Mouse (Mus musculus): ENCODE measurements around the gene Usp27x. TPM values are rescaled to one million over a fixed set of nuclear protein-coding genes. Genes with fewer than 3 reads are reported as not detected.

The Usp27x gene
- 0.20 and 0.34 TPM in 2 replicates for polyA plus RNA-seq (2015; fragmentation: Nextera tagmentation; extraction: Ambion mirVana)

GRCm38 (mm10) chrX:7375716-7376480 lies at the start of gene Usp27x:
Usp27x (minus strand) TSS chrX:7375830.
- Histone ChIP-seq H3K27ac (ENCODE audit: low read depth, low read length) (peak within 1 kb of the TSS; percentile 21; the same call in 1 of the 2 replicates), H3K4me2 (replicated peaks; ENCODE audit: low read depth) (peak within 1 kb of the TSS; percentile 81), H3K36me3 (ENCODE audit: control insufficient read depth, insufficient read depth) (no peaks in the 10 kb centered on the region), H3K4me1 (replicated peaks; ENCODE audit: control insufficient read depth, insufficient read depth, low read length) (no peaks in the 10 kb centered on the region), H3K4me3 (ENCODE audit: low read depth, low read length) (peak within 1 kb of the TSS; percentile 58), H3K9ac (ENCODE audit: low read depth, low read length) (peak within 1 kb of the TSS; percentile 46), H3K9me3 (ENCODE audit: control insufficient read depth) (no peaks in the 10 kb centered on the region), H3K27me3 (replicated peaks; ENCODE audit: control insufficient read depth, insufficient read depth, low read length) (no peaks in the 10 kb centered on the region)
- peak; percentile 60 for TF ChIP-seq CTCF (IDR thresholded peaks at IDR 0.05; ENCODE audit: low read depth)
- WGBS: 18% methylated on average over 44 of the region's 51 CpGs
- peak; percentile 88 for ATAC-seq

- ATAC-seq: peak; percentile 65
- Histone ChIP-seq H3K4me1 (replicated peaks; ENCODE audit: control insufficient read depth, insufficient read depth, low read length) (no peaks in the 10 kb centered on the region), H3K27me3 (replicated peaks; ENCODE audit: control insufficient read depth, insufficient read depth, low read length) (no peaks in the 10 kb centered on the region), H3K27ac (ENCODE audit: low read depth, low read length) (no peak overlapping the region), H3K9me3 (ENCODE audit: control insufficient read depth) (no peaks in the 10 kb centered on the region), H3K4me3 (ENCODE audit: low read depth, low read length) (peak overlapping the region; percentile 40), H3K36me3 (ENCODE audit: control insufficient read depth, insufficient read depth) (no peaks in the 10 kb centered on the region), H3K9ac (ENCODE audit: low read depth, low read length) (no peak overlapping the region), H3K4me2 (replicated peaks; ENCODE audit: low read depth) (peak overlapping the region; percentile 71)
- 21% methylated on average over 26 of the region's 26 CpGs for WGBS
- TF ChIP-seq CTCF (IDR thresholded peaks at IDR 0.05; ENCODE audit: low read depth): peak; percentile 83
Measured at GRCm38 (mm10) chrX:7422691-7423111, 47.1 kb upstream of the Usp27x start.

GRCm38 (mm10) chrX:7422166-7422565 lies 46.5 kb upstream of the Usp27x start:
- no peak for TF ChIP-seq CTCF (IDR thresholded peaks at IDR 0.05; ENCODE audit: low read depth)
- Histone ChIP-seq H3K4me2 (replicated peaks; ENCODE audit: low read depth) (peak overlapping the region; percentile 71), H3K36me3 (ENCODE audit: control insufficient read depth, insufficient read depth) (no peaks in the 10 kb centered on the region), H3K9me3 (ENCODE audit: control insufficient read depth) (no peaks in the 10 kb centered on the region), H3K27ac (ENCODE audit: low read depth, low read length) (no peak overlapping the region), H3K9ac (ENCODE audit: low read depth, low read length) (no peak overlapping the region), H3K4me3 (ENCODE audit: low read depth, low read length) (peak overlapping the region; percentile 40), H3K27me3 (replicated peaks; ENCODE audit: control insufficient read depth, insufficient read depth, low read length) (no peaks in the 10 kb centered on the region), H3K4me1 (replicated peaks; ENCODE audit: control insufficient read depth, insufficient read depth, low read length) (no peaks in the 10 kb centered on the region)
- 58% methylated on average over 6 of the region's 6 CpGs for WGBS
- no peak for ATAC-seq

DNA sequence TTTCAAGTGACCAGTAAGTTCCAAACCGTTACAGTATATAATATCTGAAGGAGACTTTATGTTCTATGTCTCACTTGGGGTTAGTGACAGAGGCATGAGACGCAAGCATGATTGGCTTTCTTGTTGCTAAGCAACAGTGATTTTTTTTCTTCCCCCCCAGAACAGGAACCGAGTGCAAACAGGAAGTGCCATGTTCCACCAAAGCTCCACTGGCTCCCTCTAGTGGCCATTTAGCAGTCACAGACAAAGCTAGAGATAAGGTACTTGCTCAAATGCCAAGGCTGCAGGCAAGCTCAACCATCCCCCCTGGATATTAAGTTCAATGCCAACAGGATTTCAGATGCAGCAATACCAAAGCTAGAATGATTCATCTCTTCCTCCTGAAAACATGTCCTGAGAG lies 45.4 kb upstream of the Usp27x start:
- no peak overlapping the region for H3K27ac ChIP-seq (ENCODE audit: low read depth, low read length)
- H3K4me3 ChIP-seq (ENCODE audit: low read depth, low read length): no peak overlapping the region
- WGBS: 37% methylated on average over 3 of the region's 3 CpGs
- ATAC-seq: peak; percentile 51
- no peaks in the 10 kb centered on the region for H3K9me3 ChIP-seq (ENCODE audit: control insufficient read depth)
- no peaks in the 10 kb centered on the region for H3K36me3 ChIP-seq (ENCODE audit: control insufficient read depth, insufficient read depth)
- H3K4me2 ChIP-seq (replicated peaks; ENCODE audit: low read depth): no peak overlapping the region
- peak; percentile 89 for TF ChIP-seq CTCF (IDR thresholded peaks at IDR 0.05; ENCODE audit: low read depth)
- H3K9ac ChIP-seq (ENCODE audit: low read depth, low read length): no peak overlapping the region
- no peaks in the 10 kb centered on the region for H3K27me3 ChIP-seq (replicated peaks; ENCODE audit: control insufficient read depth, insufficient read depth, low read length)
- no peaks in the 10 kb centered on the region for H3K4me1 ChIP-seq (replicated peaks; ENCODE audit: control insufficient read depth, insufficient read depth, low read length)

DNA sequence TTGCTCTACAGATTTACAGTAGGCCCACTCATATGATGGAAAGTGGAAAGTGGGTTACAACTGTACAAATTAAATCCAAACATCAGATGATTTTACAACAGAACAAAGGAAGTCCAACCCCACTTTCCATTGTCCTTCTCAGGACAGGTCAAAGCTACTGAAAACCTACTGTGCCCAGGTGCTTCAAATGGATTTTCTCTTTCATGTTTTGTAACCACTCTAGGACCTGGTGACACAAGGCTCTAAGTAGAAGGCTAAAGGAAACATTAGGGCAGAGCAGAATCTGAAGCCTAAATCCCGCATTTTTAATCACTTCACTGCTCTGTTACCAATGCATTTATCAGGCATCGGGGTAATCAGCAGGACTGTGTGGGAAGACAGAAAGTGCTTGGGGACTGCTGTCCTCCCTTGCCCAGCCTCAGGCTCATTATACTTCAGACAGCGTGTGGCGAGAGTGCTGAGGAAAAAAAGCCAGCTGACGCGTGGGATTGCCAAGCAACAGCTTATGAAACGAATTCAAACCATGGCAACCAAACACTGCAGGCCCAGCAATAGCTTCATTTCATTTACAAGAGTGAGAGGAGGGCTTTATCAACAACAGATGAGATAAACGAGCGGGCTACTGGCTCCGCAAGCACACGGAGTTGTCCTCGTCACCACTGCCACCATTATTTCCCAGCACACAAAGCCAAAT lies 40.7 kb upstream of the Usp27x start:
- Histone ChIP-seq H3K9ac (ENCODE audit: low read depth, low read length) (no peak overlapping the region), H3K27ac (ENCODE audit: low read depth, low read length) (no peak overlapping the region), H3K27me3 (replicated peaks; ENCODE audit: control insufficient read depth, insufficient read depth, low read length) (no peaks in the 10 kb centered on the region), H3K4me3 (ENCODE audit: low read depth, low read length) (no peak overlapping the region), H3K4me2 (replicated peaks; ENCODE audit: low read depth) (no peak overlapping the region), H3K9me3 (ENCODE audit: control insufficient read depth) (no peaks in the 10 kb centered on the region), H3K4me1 (replicated peaks; ENCODE audit: control insufficient read depth, insufficient read depth, low read length) (no peaks in the 10 kb centered on the region), H3K36me3 (ENCODE audit: control insufficient read depth, insufficient read depth) (no peaks in the 10 kb centered on the region)
- ATAC-seq: no peak
- no peak for TF ChIP-seq CTCF (IDR thresholded peaks at IDR 0.05; ENCODE audit: low read depth)
- WGBS: 55% methylated on average over 12 of the region's 12 CpGs

DNA sequence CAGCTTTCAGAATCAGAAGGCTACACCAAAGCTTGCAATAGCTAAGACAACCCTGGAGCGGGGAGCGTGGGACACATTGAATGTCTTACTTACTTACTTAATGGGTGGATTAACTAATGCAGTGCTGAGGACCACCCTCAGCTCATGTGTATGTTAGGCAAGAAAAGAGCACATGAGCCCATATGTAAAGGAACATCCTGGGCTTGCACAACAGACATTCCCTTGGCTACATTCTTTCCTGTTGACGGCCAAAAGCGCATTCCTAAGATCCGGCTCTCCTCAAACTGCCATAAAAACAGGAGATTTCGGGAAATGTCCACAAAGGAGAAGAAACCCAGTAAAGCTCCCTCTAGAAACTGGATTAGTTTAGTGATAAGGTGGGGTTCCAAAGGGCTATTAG lies 39.7 kb upstream of the Usp27x start:
- Histone ChIP-seq H3K27ac (ENCODE audit: low read depth, low read length) (no peak overlapping the region), H3K27me3 (replicated peaks; ENCODE audit: control insufficient read depth, insufficient read depth, low read length) (no peaks in the 10 kb centered on the region), H3K36me3 (ENCODE audit: control insufficient read depth, insufficient read depth) (no peaks in the 10 kb centered on the region), H3K4me1 (replicated peaks; ENCODE audit: control insufficient read depth, insufficient read depth, low read length) (no peaks in the 10 kb centered on the region), H3K9ac (ENCODE audit: low read depth, low read length) (no peak overlapping the region), H3K9me3 (ENCODE audit: control insufficient read depth) (no peaks in the 10 kb centered on the region), H3K4me3 (ENCODE audit: low read depth, low read length) (no peak overlapping the region), H3K4me2 (replicated peaks; ENCODE audit: low read depth) (no peak overlapping the region)
- WGBS: 62% methylated on average over 6 of the region's 6 CpGs
- ATAC-seq: no peak
- no peak for TF ChIP-seq CTCF (IDR thresholded peaks at IDR 0.05; ENCODE audit: low read depth)

Data from intestine, postnatal 0 days (tissue).